Mouse (Mus musculus): ENCODE measurements around the gene Leng8. TPM values are rescaled to one million over a fixed set of nuclear protein-coding genes. Genes with fewer than 3 reads are reported as not detected.

The Leng8 gene
- polyA plus RNA-seq, 1 experiment from 2014 or later, result 77.0 TPM

- Histone ChIP-seq H3K27ac (no peak overlapping the region), H3K9ac (no peak overlapping the region), H3K4me1 (replicated peaks) (peaks cover 15% of the 10 kb centered on the region), H3K36me3 (peaks cover 83% of the 10 kb centered on the region), H3K4me2 (no peak overlapping the region), H3K4me3 (no peak overlapping the region), H3K27me3 (no peaks in the 10 kb centered on the region), H3K9me3 (no peaks in the 10 kb centered on the region)
- WGBS, result 94% methylated on average over 20 of the region's 20 CpGs
- no peak for ATAC-seq (ENCODE audit: low FRiP score)
These were observed 8.1 kb downstream of the Leng8 start for GRCm38 (mm10) chr7:4144766-4145551.

- ATAC-seq (ENCODE audit: low FRiP score), result no peak
- Histone ChIP-seq H3K36me3 (peaks cover 76% of the 10 kb centered on the region), H3K4me2 (no peak overlapping the region), H3K9ac (no peak overlapping the region), H3K27me3 (peaks cover 6% of the 10 kb centered on the region), H3K9me3 (no peaks in the 10 kb centered on the region), H3K27ac (no peak overlapping the region), H3K4me1 (replicated peaks) (peaks cover 22% of the 10 kb centered on the region), H3K4me3 (no peak overlapping the region)
- 74% methylated on average over 6 of the region's 6 CpGs for WGBS
These were observed 8.8 kb downstream of the Leng8 start for GRCm38 (mm10) chr7:4145552-4146190.

- peaks cover 67% of the 10 kb centered on the region for H3K36me3 ChIP-seq
- H3K4me2 ChIP-seq, result no peak overlapping the region
- 97% methylated on average over 23 of the region's 23 CpGs for WGBS
- H3K4me3 ChIP-seq, result 0 out of 2 replicates have a peak overlapping the region, but pooled peaks have one; percentile 2
- no peak overlapping the region for H3K27ac ChIP-seq
- H3K27me3 ChIP-seq, result peaks cover 14% of the 10 kb centered on the region
- no peak overlapping the region for H3K9ac ChIP-seq
- no peak for ATAC-seq (ENCODE audit: low FRiP score)
- no peaks in the 10 kb centered on the region for H3K9me3 ChIP-seq
- H3K4me1 ChIP-seq (replicated peaks), result peaks cover 30% of the 10 kb centered on the region
These were observed 9.7 kb downstream of the Leng8 start for GRCm38 (mm10) chr7:4146241-4147180.

GRCm38 (mm10) chr7:4147371-4147770, 10.5 kb downstream of the Leng8 start:
- WGBS, result 92% methylated on average over 20 of the region's 20 CpGs
- ATAC-seq (ENCODE audit: low FRiP score), result no peak
- Histone ChIP-seq H3K4me2 (no peak overlapping the region), H3K27ac (no peak overlapping the region), H3K36me3 (peaks cover 59% of the 10 kb centered on the region), H3K4me1 (replicated peaks) (peaks cover 31% of the 10 kb centered on the region), H3K27me3 (peaks cover 22% of the 10 kb centered on the region), H3K9me3 (no peaks in the 10 kb centered on the region), H3K9ac (no peak overlapping the region), H3K4me3 (no peak overlapping the region)

GRCm38 (mm10) chr7:4147836-4148235, 11.0 kb downstream of the Leng8 start:
- peaks cover 25% of the 10 kb centered on the region for H3K27me3 ChIP-seq
- peaks cover 54% of the 10 kb centered on the region for H3K36me3 ChIP-seq
- 85% methylated on average over 4 of the region's 4 CpGs for WGBS
- H3K4me1 ChIP-seq (replicated peaks), result peaks cover 31% of the 10 kb centered on the region
- H3K4me3 ChIP-seq, result no peak overlapping the region
- no peak overlapping the region for H3K9ac ChIP-seq
- no peak overlapping the region for H3K27ac ChIP-seq
- ATAC-seq (ENCODE audit: low FRiP score), result no peak
- no peak overlapping the region for H3K4me2 ChIP-seq
- no peaks in the 10 kb centered on the region for H3K9me3 ChIP-seq

- peak overlapping the region; percentile 88 for H3K9ac ChIP-seq
- ATAC-seq (ENCODE audit: low FRiP score), result peak; percentile 0
- WGBS, result 27% methylated on average over 18 of the region's 18 CpGs
- H3K9me3 ChIP-seq, result no peaks in the 10 kb centered on the region
- peak overlapping the region; percentile 90 for H3K4me2 ChIP-seq
- peak overlapping the region; percentile 93 for H3K27ac ChIP-seq
- H3K4me1 ChIP-seq (replicated peaks), result peaks cover 31% of the 10 kb centered on the region
- H3K27me3 ChIP-seq, result peaks cover 31% of the 10 kb centered on the region
- peaks cover 47% of the 10 kb centered on the region for H3K36me3 ChIP-seq
- peak overlapping the region; percentile 75 for H3K4me3 ChIP-seq
These were observed 11.7 kb downstream of the Leng8 start for GRCm38 (mm10) chr7:4148341-4149208.

GRCm38 (mm10) chr7:4149209-4150054, 12.6 kb downstream of the Leng8 start:
- Histone ChIP-seq H3K36me3 (peaks cover 38% of the 10 kb centered on the region), H3K4me1 (replicated peaks) (peaks cover 31% of the 10 kb centered on the region)
- under 1% methylated on average over 64 of the region's 64 CpGs for WGBS

GRCm38 (mm10) chr7:4150059-4150541, 13.3 kb downstream of the Leng8 start, which contains the start of gene Leng9:
TSS of gene Leng9 (minus strand) at chr7:4150374.
- no peaks in the 10 kb centered on the region for H3K9me3 ChIP-seq
- peaks cover 38% of the 10 kb centered on the region for H3K27me3 ChIP-seq
- H3K9ac ChIP-seq, result peak within 1 kb of the TSS; percentile 88
- peak within 1 kb of the TSS; percentile 90 for H3K4me2 ChIP-seq
- peak within 1 kb of the TSS; percentile 93 for H3K27ac ChIP-seq
- H3K4me1 ChIP-seq (replicated peaks), result peaks cover 31% of the 10 kb centered on the region
- peaks cover 31% of the 10 kb centered on the region for H3K36me3 ChIP-seq
- ATAC-seq (ENCODE audit: low FRiP score), result peak; percentile 18
- WGBS, result 1% methylated on average over 14 of the region's 14 CpGs
- H3K4me3 ChIP-seq, result peak within 1 kb of the TSS; percentile 75

More at GRCm38 (mm10) chr7:4149209-4150054, 12.6 kb downstream of the Leng8 start:
- peak overlapping the region; percentile 90 for H3K4me2 ChIP-seq
- peak overlapping the region; percentile 88 for H3K9ac ChIP-seq
- peak; percentile 74 for ATAC-seq (ENCODE audit: low FRiP score)
- H3K27me3 ChIP-seq, result peaks cover 34% of the 10 kb centered on the region
- peak overlapping the region; percentile 93 for H3K27ac ChIP-seq
- peak overlapping the region; percentile 75 for H3K4me3 ChIP-seq
- no peaks in the 10 kb centered on the region for H3K9me3 ChIP-seq

GRCm38 (mm10) chr7:4150811-4151221, 14.0 kb downstream of the Leng8 start:
- H3K36me3 ChIP-seq, result peaks cover 24% of the 10 kb centered on the region
- peaks cover 31% of the 10 kb centered on the region for H3K4me1 ChIP-seq (replicated peaks)
- ATAC-seq (ENCODE audit: low FRiP score), result 0 out of 2 replicates have a peak, but pooled peaks have one; percentile 11
- H3K4me3 ChIP-seq, result peak overlapping the region; percentile 75
- no peak overlapping the region for H3K27ac ChIP-seq
- peaks cover 42% of the 10 kb centered on the region for H3K27me3 ChIP-seq
- H3K9ac ChIP-seq, result peak overlapping the region; percentile 43
- H3K9me3 ChIP-seq, result no peaks in the 10 kb centered on the region
- H3K4me2 ChIP-seq, result peak overlapping the region; percentile 90
- WGBS, result 3% methylated on average over 14 of the region's 14 CpGs

- no peak overlapping the region for H3K27ac ChIP-seq
- H3K9me3 ChIP-seq, result no peaks in the 10 kb centered on the region
- peak overlapping the region; percentile 75 for H3K4me3 ChIP-seq
- H3K4me2 ChIP-seq, result peak overlapping the region; percentile 90
- no peak for ATAC-seq (ENCODE audit: low FRiP score)
- H3K36me3 ChIP-seq, result peaks cover 20% of the 10 kb centered on the region
- peaks cover 42% of the 10 kb centered on the region for H3K27me3 ChIP-seq
- 11% methylated on average over 22 of the region's 22 CpGs for WGBS
- H3K4me1 ChIP-seq (replicated peaks), result peaks cover 31% of the 10 kb centered on the region
- peak overlapping the region; percentile 58 for H3K9ac ChIP-seq
These were observed 14.4 kb downstream of the Leng8 start for GRCm38 (mm10) chr7:4151241-4151640.

Data from hindbrain, embryonic 13.5 days (tissue).